In the genomic region with DNA sequence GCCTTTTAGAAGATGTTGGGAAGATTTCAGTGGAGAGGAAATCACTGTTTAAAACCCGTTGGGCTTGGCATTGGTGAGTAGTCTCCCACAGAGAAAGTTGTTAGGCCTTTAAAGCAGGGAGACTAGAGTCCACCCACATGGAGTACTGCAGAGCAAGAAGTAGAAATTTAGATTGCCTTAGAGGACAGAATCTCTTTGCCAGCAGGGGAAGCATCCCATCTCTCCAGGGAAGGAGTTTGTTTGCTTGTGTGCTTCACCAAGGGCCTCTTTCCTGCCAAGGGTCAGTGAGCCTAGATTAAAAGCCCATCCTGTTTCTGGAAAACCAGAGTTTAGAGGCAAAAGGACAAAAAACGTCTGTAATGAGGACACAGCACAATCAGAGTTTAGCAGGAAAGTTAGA, we compare ENCODE assay signal across 15 mouse cellular contexts. TPM values are rescaled to one million over a fixed set of nuclear protein-coding genes. Genes with fewer than 3 reads are reported as not detected.
DNase-seq lines count a peak whose midpoint lies in the region; ATAC-seq and TF ChIP-seq lines count a peak whose summit lies in the region.
"Had no signal": no experiment of that assay in that cellular context is flagged by ENCODE, and none has a peak within 500 bp of the region (broad histone marks: within the 10 kb centered on the region; RNA-seq: fewer than 3 reads in every experiment).

No protein-coding gene starts in this region.

- no peak for ATAC-seq in kidney, embryonic 14.5 days (ENCODE audit: low FRiP score, low TSS enrichment)
- no peak for ATAC-seq in midbrain, postnatal 0 days (ENCODE audit: low FRiP score)
- no peak for ATAC-seq in midbrain, embryonic 11.5 days (ENCODE audit: low FRiP score)
- no peak for ATAC-seq in stomach, embryonic 14.5 days (ENCODE audit: insufficient number of reproducible peaks, insufficient read depth, low FRiP score, low read depth)
- no peak for ATAC-seq in cerebellum, adult (ENCODE audit: insufficient number of reproducible peaks, low FRiP score, low TSS enrichment)
- ATAC-seq: midbrain, embryonic 13.5 days had no signal

- peak overlapping the region; percentile 38; the same call in 1 of the 2 replicates for H3K27ac ChIP-seq in kidney, embryonic 14.5 days (ENCODE audit: low read depth, low read length)
- H3K27ac ChIP-seq in midbrain, postnatal 0 days (ENCODE audit: low read depth, low read length) = 0 out of 2 replicates have a peak overlapping the region, but pooled peaks have one; percentile 6
- H3K27ac ChIP-seq in midbrain, embryonic 11.5 days (ENCODE audit: low read depth, low read length) = no peak overlapping the region
- 0 out of 2 replicates have a peak overlapping the region, but pooled peaks have one; percentile 6 for H3K27ac ChIP-seq in stomach, embryonic 14.5 days (ENCODE audit: low read length)
- H3K27ac ChIP-seq: embryonic facial prominence, embryonic 12.5 days; hindbrain, embryonic 13.5 days; liver, embryonic 14.5 days; midbrain, embryonic 13.5 days had no signal

- no peak for TF ChIP-seq CTCF in midbrain, postnatal 0 days (IDR thresholded peaks at IDR 0.05)

- no peaks in the 10 kb centered on the region for H3K27me3 ChIP-seq in kidney, embryonic 14.5 days (ENCODE audit: control insufficient read depth, insufficient read depth, low read length)
- H3K27me3 ChIP-seq in midbrain, postnatal 0 days (ENCODE audit: insufficient read depth, low read length) = no peaks in the 10 kb centered on the region
- H3K27me3 ChIP-seq in midbrain, embryonic 11.5 days (ENCODE audit: control insufficient read depth, insufficient read depth, low read length) = no peaks in the 10 kb centered on the region
- no peaks in the 10 kb centered on the region for H3K27me3 ChIP-seq in stomach, embryonic 14.5 days (ENCODE audit: control insufficient read depth, insufficient read depth, low read length)
- H3K27me3 ChIP-seq: embryonic facial prominence, embryonic 12.5 days; hindbrain, embryonic 13.5 days; midbrain, embryonic 13.5 days had no signal

- H3K4me2 ChIP-seq in kidney, embryonic 14.5 days (replicated peaks; ENCODE audit: low read depth, low read length) = no peak overlapping the region
- H3K4me2 ChIP-seq in midbrain, postnatal 0 days (ENCODE audit: low read depth, low read length, poor library complexity, severe bottlenecking) = no peak overlapping the region
- H3K4me2 ChIP-seq in midbrain, embryonic 11.5 days = no peak overlapping the region
- H3K4me2 ChIP-seq in stomach, embryonic 14.5 days (replicated peaks; ENCODE audit: low read depth, low read length) = no peak overlapping the region
- H3K4me2 ChIP-seq: embryonic facial prominence, embryonic 12.5 days; hindbrain, embryonic 13.5 days; midbrain, embryonic 13.5 days had no signal

- H3K9me3 ChIP-seq in kidney, embryonic 14.5 days (ENCODE audit: control insufficient read depth, low read length) = no peaks in the 10 kb centered on the region
- no peaks in the 10 kb centered on the region for H3K9me3 ChIP-seq in midbrain, postnatal 0 days (ENCODE audit: low read length)
- H3K9me3 ChIP-seq in midbrain, embryonic 11.5 days (ENCODE audit: control insufficient read depth, low read length) = no peaks in the 10 kb centered on the region
- no peaks in the 10 kb centered on the region for H3K9me3 ChIP-seq in stomach, embryonic 14.5 days (ENCODE audit: control insufficient read depth, low read depth, low read length)
- H3K9me3 ChIP-seq: embryonic facial prominence, embryonic 12.5 days; hindbrain, embryonic 13.5 days; midbrain, embryonic 13.5 days had no signal

- H3K9ac ChIP-seq in kidney, embryonic 14.5 days (ENCODE audit: low read depth, low read length) = no peak overlapping the region
- H3K9ac ChIP-seq in midbrain, postnatal 0 days (replicated peaks; ENCODE audit: low read length, poor library complexity, severe bottlenecking) = no peak overlapping the region
- H3K9ac ChIP-seq in midbrain, embryonic 11.5 days (ENCODE audit: low read length) = no peak overlapping the region
- no peak overlapping the region for H3K9ac ChIP-seq in stomach, embryonic 14.5 days (replicated peaks; ENCODE audit: low read depth, low read length)
- H3K9ac ChIP-seq: embryonic facial prominence, embryonic 12.5 days; hindbrain, embryonic 13.5 days; liver, embryonic 14.5 days; midbrain, embryonic 13.5 days had no signal

- H3K4me3 ChIP-seq in kidney, embryonic 14.5 days (ENCODE audit: low read length) = no peak overlapping the region
- H3K4me3 ChIP-seq in midbrain, postnatal 0 days (ENCODE audit: low read depth, low read length) = no peak overlapping the region
- H3K4me3 ChIP-seq in midbrain, embryonic 11.5 days (ENCODE audit: low read depth, low read length) = no peak overlapping the region
- no peak overlapping the region for H3K4me3 ChIP-seq in stomach, embryonic 14.5 days (ENCODE audit: low read depth, low read length)
- H3K4me3 ChIP-seq: embryonic facial prominence, embryonic 12.5 days; hindbrain, embryonic 13.5 days; midbrain, embryonic 13.5 days had no signal

- WGBS in kidney, embryonic 14.5 days = 23% methylated on average over 2 of the region's 2 CpGs
- WGBS in midbrain, postnatal 0 days = 36% methylated on average over 2 of the region's 2 CpGs
- WGBS in midbrain, embryonic 11.5 days = 28% methylated on average over 2 of the region's 2 CpGs
- WGBS in stomach, embryonic 14.5 days = 28% methylated on average over 2 of the region's 2 CpGs

- intact Hi-C loops in heart, postnatal 25 days (cut with DNase I) = no loop called here

- peak; percentile 94 for DNase-seq in heart, adult 11 months
- DNase-seq in heart, postnatal 25 days (ENCODE audit: low spot score) = no peak
- DNase-seq in kidney, postnatal 4 days = no peak
- DNase-seq in midbrain, postnatal 0 days (ENCODE audit: low spot score) = no peak
- DNase-seq in midbrain, embryonic 11.5 days (ENCODE audit: low spot score, missing footprints) = no peak
- DNase-seq: cerebellum, adult 11 months; cerebellum, postnatal 25 days; lung, postnatal 4 days had no signal

- peaks cover 23% of the 10 kb centered on the region for H3K4me1 ChIP-seq in kidney, embryonic 14.5 days (ENCODE audit: control insufficient read depth, insufficient read depth, low read length)
- no peaks in the 10 kb centered on the region for H3K4me1 ChIP-seq in midbrain, postnatal 0 days (ENCODE audit: insufficient read depth, low read length)
- H3K4me1 ChIP-seq in midbrain, embryonic 11.5 days (ENCODE audit: control insufficient read depth, insufficient read depth, low read length) = 0 out of 2 replicates have a peak, but pooled peaks cover 2% of the 10 kb centered on the region
- H3K4me1 ChIP-seq in stomach, embryonic 14.5 days (ENCODE audit: control insufficient read depth, insufficient read depth, low read length) = peaks cover 8% of the 10 kb centered on the region; the same call in 1 of the 2 replicates

- no peaks in the 10 kb centered on the region for H3K36me3 ChIP-seq in kidney, embryonic 14.5 days (ENCODE audit: control insufficient read depth, insufficient read depth, low read length)
- H3K36me3 ChIP-seq in midbrain, postnatal 0 days (ENCODE audit: insufficient read depth, low read length) = no peaks in the 10 kb centered on the region
- H3K36me3 ChIP-seq in midbrain, embryonic 11.5 days (ENCODE audit: control insufficient read depth, insufficient read depth, low read length) = no peaks in the 10 kb centered on the region
- no peaks in the 10 kb centered on the region for H3K36me3 ChIP-seq in stomach, embryonic 14.5 days (ENCODE audit: control insufficient read depth, insufficient read depth, low read length)
- H3K36me3 ChIP-seq: embryonic facial prominence, embryonic 12.5 days; hindbrain, embryonic 13.5 days; midbrain, embryonic 13.5 days had no signal

RNA-seq across cellular contexts. Expression of gene Dad1, which starts 39.4 kb away (rescaled TPM):
- total RNA-seq in heart, postnatal 25 days (2021) = 100 to 1,000 TPM; 103 to 112 TPM
- polyA plus RNA-seq in kidney, embryonic 14.5 days (2014; fragmentation: Nextera tagmentation; extraction: Ambion mirVana) = 431 and 487 TPM in 2 replicates
- total RNA-seq in midbrain, postnatal 0 days (2014; rRNA removed) = 240 and 263 TPM in 2 replicates
- 374 and 394 TPM in 2 replicates for polyA plus RNA-seq in midbrain, postnatal 0 days (2015; fragmentation: Nextera tagmentation; extraction: Ambion mirVana)
- 229 and 237 TPM in 2 replicates for polyA plus RNA-seq in midbrain, embryonic 11.5 days (2014; fragmentation: Nextera tagmentation; extraction: Ambion mirVana)
- polyA plus RNA-seq in stomach, embryonic 14.5 days (2014; fragmentation: Nextera tagmentation; extraction: Ambion mirVana) = 400 and 406 TPM in 2 replicates

RNA-seq across cellular contexts. Expression of gene Abhd4, which starts 39.5 kb away (rescaled TPM):
- 10 to 100 TPM; 44.6 to 44.8 TPM for total RNA-seq in heart, postnatal 25 days (2021)
- 50.3 and 62.5 TPM in 2 replicates for polyA plus RNA-seq in kidney, embryonic 14.5 days (2014; fragmentation: Nextera tagmentation; extraction: Ambion mirVana)
- total RNA-seq in midbrain, postnatal 0 days (2014; rRNA removed) = 75.7 and 87.8 TPM in 2 replicates
- 56.4 and 67.6 TPM in 2 replicates for polyA plus RNA-seq in midbrain, postnatal 0 days (2015; fragmentation: Nextera tagmentation; extraction: Ambion mirVana)
- polyA plus RNA-seq in midbrain, embryonic 11.5 days (2014; fragmentation: Nextera tagmentation; extraction: Ambion mirVana) = 38.3 and 38.4 TPM in 2 replicates
- 52.2 and 54.3 TPM in 2 replicates for polyA plus RNA-seq in stomach, embryonic 14.5 days (2014; fragmentation: Nextera tagmentation; extraction: Ambion mirVana)
